Mouse (Mus musculus): ENCODE results near the gene Snapc2.

DNA sequence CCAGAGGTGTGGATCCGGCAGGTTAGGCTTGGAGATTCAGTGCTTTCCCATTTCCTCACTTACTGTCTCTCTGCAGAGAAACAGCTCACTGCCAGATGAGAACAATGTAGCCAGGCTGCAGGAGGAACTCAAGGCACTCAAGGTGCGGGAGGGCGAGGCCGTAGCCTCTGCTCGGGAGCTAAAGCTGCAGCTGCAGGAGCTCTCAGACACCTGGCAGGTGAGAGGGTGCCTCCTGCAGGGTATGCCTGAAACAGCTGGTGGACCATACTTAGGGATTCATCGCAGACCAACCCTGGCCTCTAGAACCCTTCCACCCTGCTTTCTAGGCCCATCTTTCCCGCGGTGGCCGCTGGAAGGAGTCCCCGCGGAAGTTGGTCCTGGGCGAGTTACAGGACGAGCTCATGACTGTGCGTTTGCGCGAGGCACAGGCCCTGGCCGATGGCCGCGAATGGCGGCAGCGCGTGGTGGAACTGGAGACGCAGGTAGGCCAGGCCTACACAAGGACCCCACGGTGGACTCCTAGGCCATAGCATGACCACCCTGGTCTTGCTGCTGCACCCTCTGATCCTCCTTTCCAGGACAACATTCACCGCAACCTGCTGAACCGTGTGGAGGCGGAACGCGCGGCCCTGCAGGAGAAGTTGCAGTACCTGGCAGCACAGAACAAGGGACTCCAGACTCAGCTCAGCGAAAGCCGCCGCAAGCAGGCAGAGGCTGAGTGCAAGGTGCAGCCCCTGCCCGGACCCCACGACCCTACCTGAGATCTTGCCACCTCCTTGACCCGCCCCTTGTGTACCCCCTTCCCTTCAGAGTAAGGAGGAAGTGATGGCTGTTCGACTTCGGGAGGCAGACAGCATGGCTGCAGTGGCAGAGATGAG lies 47.4 kb upstream of the Snapc2 start:
- TF ChIP-seq CTCF (IDR thresholded peaks at IDR 0.05; ENCODE audit: extremely low read depth, insufficient read depth, insufficient read length, insufficient replicate concordance) (no peak), POLR2A (IDR thresholded peaks at IDR 0.05; ENCODE audit: low read depth, low read length) (no peak)
